Mouse (Mus musculus) liver, postnatal 0 days (tissue): ENCODE measurements around the gene Arl8a.
A peak's percentile ranks its signal among the peaks of the same experiment; 100 is the strongest.

Experiments used
- CTCF ChIP-seq: sonication (generic); IDR thresholded peaks from 2 replicates; pipeline ENCODE4 v1.5.1; 2016; ENCODE audit warnings: antibody characterized with exemption, low read depth
- EP300 ChIP-seq: IDR thresholded peaks from 2 replicates; pipeline ENCODE4 v1.6.1; 2016; ENCODE audit warnings: antibody characterized with exemption, low read depth, mild to moderate bottlenecking

DNA sequence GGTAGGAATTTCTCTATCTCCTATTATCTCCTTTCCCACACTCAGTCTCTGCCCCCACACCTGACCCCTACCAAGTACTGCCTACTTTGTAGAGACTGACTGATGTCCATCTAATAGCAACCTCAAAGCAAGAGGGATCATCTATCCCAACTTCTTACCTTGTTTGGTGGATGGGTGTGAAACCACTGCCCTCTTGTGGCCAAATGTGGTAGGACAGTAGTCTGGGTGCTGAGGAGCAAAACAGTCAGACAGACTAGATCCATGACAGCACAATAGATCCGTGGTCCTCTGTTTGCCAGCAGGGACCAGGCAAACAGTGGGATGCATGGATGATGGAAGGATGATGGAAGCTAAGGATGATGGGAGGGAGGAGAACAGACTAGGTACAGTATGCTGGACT lies 10.1 kb upstream of the Arl8a start:
- TF ChIP-seq CTCF (peak; percentile 99), EP300 (no peak)
